Mouse (Mus musculus) liver, embryonic 16.5 days (tissue): ENCODE data around the gene Usp47. TPM values are rescaled to one million over a fixed set of nuclear protein-coding genes. Genes with fewer than 3 reads are reported as not detected.
"Not testable (repeated sequence)": the region's sequence is repeated elsewhere in the genome, so short reads cannot be mapped to it uniquely, and the experiment has no call there.

Experiments used
- ATAC-seq: fragments of 200-750 bp; cut with Nextera tagmentation; 2 replicates; pipeline ENCODE4 v1.8.0; 2017; ENCODE audit warnings: low read depth, mild to moderate bottlenecking, moderate number of reproducible peaks, moderate library complexity
- H3K27ac ChIP-seq: fragments of 300-500 bp; sonication (generic); 2 replicates; pipeline ENCODE4 v1.5.1; 2014; ENCODE audit warnings: mild to moderate bottlenecking, low read length
- H3K27me3 ChIP-seq: fragments of 300-500 bp; sonication (generic); 2 replicates; pipeline ENCODE4 v1.6.1; 2014; ENCODE audit warnings: low read depth, low read length, mixed read lengths; ENCODE audit not compliant: control insufficient read depth, insufficient read depth
- H3K36me3 ChIP-seq: fragments of 300-500 bp; sonication (generic); 2 replicates; pipeline ENCODE4 v1.6.1; 2014; ENCODE audit warnings: mild to moderate bottlenecking; ENCODE audit not compliant: control insufficient read depth, insufficient read depth
- H3K4me1 ChIP-seq: fragments of 300-500 bp; sonication (generic); 2 replicates; pipeline ENCODE4 v1.6.1; 2014; ENCODE audit warnings: low read depth, low read length, mixed read lengths; ENCODE audit not compliant: control insufficient read depth
- H3K4me2 ChIP-seq: fragments of 300-500 bp; sonication (generic); 2 replicates; pipeline ENCODE4 v1.6.1; 2014; ENCODE audit warnings: low read depth, low read length, mixed read lengths
- H3K4me3 ChIP-seq: fragments of 300-500 bp; sonication (generic); 2 replicates; pipeline ENCODE4 v1.5.1; 2014; ENCODE audit warnings: low read depth, mild to moderate bottlenecking, low read length
- H3K9ac ChIP-seq: fragments of 300-500 bp; sonication (generic); 2 replicates; pipeline ENCODE4 v1.6.1; 2014; ENCODE audit warnings: low read depth, low read length
- H3K9me3 ChIP-seq: fragments of 300-500 bp; sonication (generic); replicated peaks from 2 replicates; pipeline ENCODE4 v1.6.1; 2016; ENCODE audit warnings: low read length; ENCODE audit not compliant: control insufficient read depth
- WGBS: fragments of 180-500 bp; shearing (Covaris S2); extraction: QIAGEN DNeasy Blood & Tissue Kit; methylation state at CpG from one replicate; pipeline ENCODE4 v1.1.7; 2014; ENCODE audit not compliant: insufficient replicate concordance; 5-methylcytosine and 5-hydroxymethylcytosine counted together
- polyA plus RNA-seq: library from polyadenylated mRNA; unstranded; fragments of >200 nt; fragmentation: Nextera tagmentation; extraction: Ambion mirVana; gene quantifications from 2 replicates; pipeline ENCODE4 v1.2.1, GENCODE M21; 2015

Gene Usp47
- polyA plus RNA-seq, 1 experiment from 2014 or later = 19.9 TPM

GRCm38 (mm10) chr7:112048643-112049042, 25.3 kb downstream of the Usp47 start:
- ATAC-seq = no peak
- no peaks in the 10 kb centered on the region for H3K36me3 ChIP-seq
- 49% methylated on average over 5 of the region's 5 CpGs for WGBS

GRCm38 (mm10) chr7:112053667-112054066, 30.4 kb downstream of the Usp47 start:
- no peak for ATAC-seq
- H3K4me2 ChIP-seq = no peak overlapping the region
- no peaks in the 10 kb centered on the region for H3K9me3 ChIP-seq
- H3K27ac ChIP-seq = no peak overlapping the region
- no peak overlapping the region for H3K4me3 ChIP-seq
- H3K27me3 ChIP-seq = no peaks in the 10 kb centered on the region
- WGBS = 75% methylated on average over 3 of the region's 3 CpGs
- peaks cover 4% of the 10 kb centered on the region for H3K4me1 ChIP-seq
- peaks cover 8% of the 10 kb centered on the region for H3K36me3 ChIP-seq
- no peak overlapping the region for H3K9ac ChIP-seq

More at GRCm38 (mm10) chr7:112048643-112049042, 25.3 kb downstream of the Usp47 start:
- no peaks in the 10 kb centered on the region for H3K27me3 ChIP-seq
- no peak overlapping the region for H3K9ac ChIP-seq
- no peak overlapping the region for H3K4me3 ChIP-seq
- H3K4me2 ChIP-seq = no peak overlapping the region
- H3K27ac ChIP-seq = no peak overlapping the region
- H3K4me1 ChIP-seq = no peaks in the 10 kb centered on the region; the same call in 1 of the 2 replicates
- no peaks in the 10 kb centered on the region for H3K9me3 ChIP-seq

GRCm38 (mm10) chr7:112055901-112056625, 32.8 kb downstream of the Usp47 start:
- H3K27ac ChIP-seq = peak overlapping the region; percentile 54
- ATAC-seq = peak; percentile 93

GRCm38 (mm10) chr7:112074868-112075267, 51.6 kb downstream of the Usp47 start:
- H3K9ac ChIP-seq = no peak overlapping the region
- no peaks in the 10 kb centered on the region for H3K9me3 ChIP-seq
- no peak overlapping the region for H3K4me3 ChIP-seq
- H3K27ac ChIP-seq = no peak overlapping the region
- H3K4me2 ChIP-seq = no peak overlapping the region
- ATAC-seq = no peak
- WGBS = 85% methylated on average over 5 of the region's 5 CpGs
- no peaks in the 10 kb centered on the region for H3K27me3 ChIP-seq
- peaks cover 8% of the 10 kb centered on the region; the same call in 1 of the 2 replicates for H3K36me3 ChIP-seq
- H3K4me1 ChIP-seq = no peaks in the 10 kb centered on the region

More at GRCm38 (mm10) chr7:112055901-112056625, 32.8 kb downstream of the Usp47 start:
- Histone ChIP-seq H3K4me3 (no peak overlapping the region), H3K9ac (no peak overlapping the region), H3K4me2 (0 out of 2 replicates have a peak overlapping the region, but pooled peaks have one; percentile 11), H3K4me1 (peaks cover 4% of the 10 kb centered on the region), H3K36me3 (peaks cover 8% of the 10 kb centered on the region), H3K27me3 (no peaks in the 10 kb centered on the region), H3K9me3 (no peaks in the 10 kb centered on the region)
- WGBS = 62% methylated on average over 8 of the region's 8 CpGs

- no peaks in the 10 kb centered on the region for H3K4me1 ChIP-seq
- 94% methylated on average over 1 of the region's 1 CpGs for WGBS
- ATAC-seq = no peak
- H3K9me3 ChIP-seq = no peaks in the 10 kb centered on the region
- no peak overlapping the region for H3K9ac ChIP-seq
- no peak overlapping the region for H3K4me3 ChIP-seq
- H3K27me3 ChIP-seq = no peaks in the 10 kb centered on the region
- peaks cover 16% of the 10 kb centered on the region for H3K36me3 ChIP-seq
- no peak overlapping the region for H3K4me2 ChIP-seq
- no peak overlapping the region for H3K27ac ChIP-seq
These were observed 59.3 kb downstream of the Usp47 start for GRCm38 (mm10) chr7:112082636-112083035.

- Histone ChIP-seq H3K27me3 (no peaks in the 10 kb centered on the region), H3K9me3 (no peaks in the 10 kb centered on the region), H3K9ac (no peak overlapping the region), H3K27ac (no peak overlapping the region), H3K4me3 (no peak overlapping the region), H3K4me2 (no peak overlapping the region), H3K4me1 (no peaks in the 10 kb centered on the region), H3K36me3 (peaks cover 22% of the 10 kb centered on the region)
- WGBS = 66% methylated on average over 2 of the region's 2 CpGs
- ATAC-seq = no peak
These were observed 60.9 kb downstream of the Usp47 start for GRCm38 (mm10) chr7:112084222-112084621.

- WGBS = 42% methylated on average over 4 of the region's 4 CpGs
- peak; percentile 50; the same call in 1 of the 2 replicates for ATAC-seq
These were observed 61.8 kb downstream of the Usp47 start for GRCm38 (mm10) chr7:112085062-112085461.

GRCm38 (mm10) chr7:112086186-112086585, 62.9 kb downstream of the Usp47 start:
- WGBS = 76% methylated on average over 2 of the region's 2 CpGs
- Histone ChIP-seq H3K4me2 (no peak overlapping the region), H3K9ac (no peak overlapping the region), H3K4me1 (no peaks in the 10 kb centered on the region), H3K4me3 (no peak overlapping the region), H3K27me3 (no peaks in the 10 kb centered on the region), H3K27ac (no peak overlapping the region), H3K36me3 (peaks cover 28% of the 10 kb centered on the region), H3K9me3 (no peaks in the 10 kb centered on the region)
- ATAC-seq = no peak

More at GRCm38 (mm10) chr7:112085062-112085461, 61.8 kb downstream of the Usp47 start:
- Histone ChIP-seq H3K27me3 (no peaks in the 10 kb centered on the region), H3K27ac (no peak overlapping the region), H3K36me3 (peaks cover 25% of the 10 kb centered on the region), H3K9ac (no peak overlapping the region), H3K4me2 (no peak overlapping the region), H3K9me3 (no peaks in the 10 kb centered on the region), H3K4me1 (no peaks in the 10 kb centered on the region), H3K4me3 (no peak overlapping the region)

- not testable (repeated sequence) for H3K4me2 ChIP-seq, H3K4me1 ChIP-seq, H3K27me3 ChIP-seq, H3K4me3 ChIP-seq, H3K9ac ChIP-seq, ATAC-seq, H3K9me3 ChIP-seq, H3K27ac ChIP-seq
- 79% methylated on average over 4 of the region's 4 CpGs for WGBS
- peaks cover 23% of the 10 kb centered on the region for H3K36me3 ChIP-seq
These were observed 71.6 kb downstream of the Usp47 start for GRCm38 (mm10) chr7:112094923-112095322.
